Mouse (Mus musculus): ENCODE data around the gene Wnt4. TPM values are rescaled to one million over a fixed set of nuclear protein-coding genes. Genes with fewer than 3 reads are reported as not detected.

The Wnt4 gene
- polyA plus RNA-seq, 1 experiment = 4.1 TPM

DNA sequence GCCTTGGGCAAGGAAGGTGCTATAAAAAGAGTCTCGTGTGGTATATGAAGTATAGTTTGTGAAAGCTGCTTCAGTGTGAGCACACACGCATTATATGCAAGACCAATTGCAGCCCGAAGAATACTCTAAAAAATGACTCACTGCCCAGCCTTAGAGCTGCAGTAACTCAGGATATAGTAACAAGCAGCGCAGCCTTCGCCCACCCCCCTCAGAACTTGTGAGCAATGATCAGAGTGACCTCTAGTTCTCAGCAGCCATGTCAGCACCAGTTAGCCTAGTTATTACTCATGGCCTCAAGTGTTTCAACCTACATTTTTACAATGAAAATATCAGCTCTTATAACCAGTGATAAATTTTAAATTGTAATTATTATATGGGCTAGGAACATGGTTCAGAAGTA, 59.2 kb downstream of the Wnt4 start:
- TF ChIP-seq POLR2A (IDR thresholded peaks at IDR 0.05; ENCODE audit: insufficient read depth, low read length) = no peak
- no peak for TF ChIP-seq EP300 (IDR thresholded peaks at IDR 0.05; ENCODE audit: insufficient read depth, low read depth, low read length)
- no peak for TF ChIP-seq CTCF (IDR thresholded peaks at IDR 0.05; ENCODE audit: low read depth, low read length)

DNA sequence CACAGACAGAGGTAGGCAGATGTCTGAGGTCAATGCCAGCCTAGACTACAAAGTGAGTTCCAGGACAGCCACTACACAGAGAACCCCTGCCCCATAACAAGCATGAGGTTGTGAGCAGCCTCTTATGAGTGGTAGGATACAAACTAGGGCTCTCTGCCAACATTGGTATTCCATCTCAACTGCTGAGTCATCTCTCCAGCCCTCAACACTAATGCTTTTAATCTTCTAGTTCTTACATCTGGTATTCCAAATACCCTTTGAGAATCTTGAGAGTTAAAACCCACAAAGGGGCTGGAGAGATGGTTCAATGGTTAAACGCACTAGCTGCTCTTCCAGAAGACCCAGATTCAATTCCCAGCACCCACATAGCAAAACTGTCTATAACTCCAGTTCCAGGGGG, 62.1 kb downstream of the Wnt4 start:
- Histone ChIP-seq H3K27me3 (ENCODE audit: control insufficient read depth, insufficient read depth, low read length, poor library complexity, severe bottlenecking) (no peaks in the 10 kb centered on the region), H3K4me3 (ENCODE audit: low read depth, low read length) (no peak overlapping the region), H3K36me3 (ENCODE audit: control insufficient read depth, insufficient read depth, low read length, poor library complexity, severe bottlenecking) (peaks cover 13% of the 10 kb centered on the region), H3K9ac (ENCODE audit: low read depth, poor library complexity, severe bottlenecking) (no peak overlapping the region), H3K4me1 (ENCODE audit: control insufficient read depth, insufficient read depth, low read length) (no peaks in the 10 kb centered on the region), H3K27ac (ENCODE audit: insufficient read depth, low read length) (no peak overlapping the region), H3K9me3 (replicated peaks; ENCODE audit: control insufficient read depth, insufficient read depth, low read length, poor library complexity, severe bottlenecking) (no peaks in the 10 kb centered on the region)
- TF ChIP-seq POLR2A (IDR thresholded peaks at IDR 0.05; ENCODE audit: insufficient read depth, low read length) (no peak), CTCF (IDR thresholded peaks at IDR 0.05; ENCODE audit: low read depth, low read length) (no peak), EP300 (IDR thresholded peaks at IDR 0.05; ENCODE audit: insufficient read depth, low read depth, low read length) (no peak)

More for the DNA sequence above, 59.2 kb downstream of the Wnt4 start:
- Histone ChIP-seq H3K4me1 (ENCODE audit: control insufficient read depth, insufficient read depth, low read length) (no peaks in the 10 kb centered on the region), H3K36me3 (ENCODE audit: control insufficient read depth, insufficient read depth, low read length, poor library complexity, severe bottlenecking) (peaks cover 36% of the 10 kb centered on the region), H3K4me3 (ENCODE audit: low read depth, low read length) (no peak overlapping the region), H3K27me3 (ENCODE audit: control insufficient read depth, insufficient read depth, low read length, poor library complexity, severe bottlenecking) (no peaks in the 10 kb centered on the region), H3K9me3 (replicated peaks; ENCODE audit: control insufficient read depth, insufficient read depth, low read length, poor library complexity, severe bottlenecking) (no peaks in the 10 kb centered on the region), H3K27ac (ENCODE audit: insufficient read depth, low read length) (no peak overlapping the region), H3K9ac (ENCODE audit: low read depth, poor library complexity, severe bottlenecking) (no peak overlapping the region)

DNA sequence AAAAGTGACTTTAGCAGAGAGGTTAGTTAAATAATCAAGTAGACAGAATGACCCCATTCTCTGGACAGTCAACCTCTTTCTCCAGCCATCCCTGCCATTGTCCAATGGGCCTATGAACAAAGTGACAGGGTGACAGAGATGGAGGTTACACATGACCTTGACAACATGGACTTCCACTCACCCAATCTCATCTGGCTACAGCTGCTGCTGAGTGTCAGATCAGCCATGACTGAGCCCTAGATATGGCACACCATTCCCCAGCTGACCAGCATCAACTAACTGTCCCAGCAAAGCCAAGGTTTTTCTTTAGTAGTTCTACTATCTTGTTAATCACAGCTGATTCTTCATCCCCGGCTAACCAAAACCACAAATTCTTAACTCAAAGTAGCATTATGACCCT, 65.5 kb downstream of the Wnt4 start:
- H3K27ac ChIP-seq (ENCODE audit: insufficient read depth, low read length) = no peak overlapping the region
- no peak for TF ChIP-seq EP300 (IDR thresholded peaks at IDR 0.05; ENCODE audit: insufficient read depth, low read depth, low read length)
- TF ChIP-seq POLR2A (IDR thresholded peaks at IDR 0.05; ENCODE audit: insufficient read depth, low read length) = no peak
- no peak for TF ChIP-seq CTCF (IDR thresholded peaks at IDR 0.05; ENCODE audit: low read depth, low read length)
- no peaks in the 10 kb centered on the region for H3K9me3 ChIP-seq (replicated peaks; ENCODE audit: control insufficient read depth, insufficient read depth, low read length, poor library complexity, severe bottlenecking)
- H3K4me3 ChIP-seq (ENCODE audit: low read depth, low read length) = no peak overlapping the region
- peaks cover 5% of the 10 kb centered on the region for H3K36me3 ChIP-seq (ENCODE audit: control insufficient read depth, insufficient read depth, low read length, poor library complexity, severe bottlenecking)
- no peaks in the 10 kb centered on the region for H3K27me3 ChIP-seq (ENCODE audit: control insufficient read depth, insufficient read depth, low read length, poor library complexity, severe bottlenecking)
- no peak overlapping the region for H3K9ac ChIP-seq (ENCODE audit: low read depth, poor library complexity, severe bottlenecking)
- H3K4me1 ChIP-seq (ENCODE audit: control insufficient read depth, insufficient read depth, low read length) = no peaks in the 10 kb centered on the region

DNA sequence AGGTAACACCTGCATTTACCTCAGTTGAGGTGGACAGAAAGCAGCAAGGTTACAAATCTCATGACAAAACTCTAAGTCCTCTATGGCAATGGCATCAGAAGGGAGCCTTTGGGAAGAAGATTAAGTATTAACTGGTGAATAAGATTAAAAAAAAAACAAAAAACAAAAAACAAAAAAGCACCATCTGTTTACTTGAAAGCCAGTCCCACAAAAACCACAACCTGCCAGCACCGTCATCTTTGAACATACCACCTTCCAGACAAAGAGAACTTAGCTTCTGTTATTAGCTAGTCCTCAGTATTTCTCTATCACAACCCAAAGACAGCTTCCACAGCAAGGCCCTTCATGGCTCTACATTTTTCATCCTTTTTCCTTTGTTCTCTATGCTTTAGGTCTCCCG, 67.8 kb downstream of the Wnt4 start:
- H3K36me3 ChIP-seq (ENCODE audit: control insufficient read depth, insufficient read depth, low read length, poor library complexity, severe bottlenecking) = peaks cover 5% of the 10 kb centered on the region
- TF ChIP-seq EP300 (IDR thresholded peaks at IDR 0.05; ENCODE audit: insufficient read depth, low read depth, low read length) (no peak), POLR2A (IDR thresholded peaks at IDR 0.05; ENCODE audit: insufficient read depth, low read length) (no peak), CTCF (IDR thresholded peaks at IDR 0.05; ENCODE audit: low read depth, low read length) (no peak)
- no peaks in the 10 kb centered on the region for H3K9me3 ChIP-seq (replicated peaks; ENCODE audit: control insufficient read depth, insufficient read depth, low read length, poor library complexity, severe bottlenecking)

DNA sequence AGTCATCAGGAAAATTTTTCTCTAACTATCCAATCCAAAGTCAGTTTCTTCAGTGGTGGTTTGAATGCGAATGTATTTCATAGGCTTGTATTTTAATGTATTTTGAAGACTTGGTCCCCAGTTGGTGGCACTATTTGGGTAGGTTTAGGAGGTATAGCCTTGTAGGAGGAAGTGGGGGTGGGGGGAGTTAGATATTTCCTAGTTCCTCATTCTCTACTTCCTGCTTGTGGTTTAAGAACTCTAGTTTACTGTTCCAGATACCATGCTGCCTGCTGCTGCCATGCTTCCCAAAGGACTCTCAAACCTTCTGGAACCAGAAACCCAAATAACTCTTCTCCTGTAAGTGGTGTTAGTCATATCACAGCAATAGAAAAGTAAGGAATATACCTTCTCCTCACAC, 68.5 kb downstream of the Wnt4 start:
- H3K27ac ChIP-seq (ENCODE audit: insufficient read depth, low read length) = no peak overlapping the region
- no peaks in the 10 kb centered on the region for H3K27me3 ChIP-seq (ENCODE audit: control insufficient read depth, insufficient read depth, low read length, poor library complexity, severe bottlenecking)
- H3K36me3 ChIP-seq (ENCODE audit: control insufficient read depth, insufficient read depth, low read length, poor library complexity, severe bottlenecking) = peaks cover 5% of the 10 kb centered on the region
- H3K4me1 ChIP-seq (ENCODE audit: control insufficient read depth, insufficient read depth, low read length) = peaks cover 3% of the 10 kb centered on the region
- no peak overlapping the region for H3K4me3 ChIP-seq (ENCODE audit: low read depth, low read length)
- TF ChIP-seq POLR2A (IDR thresholded peaks at IDR 0.05; ENCODE audit: insufficient read depth, low read length) = no peak
- TF ChIP-seq CTCF (IDR thresholded peaks at IDR 0.05; ENCODE audit: low read depth, low read length) = no peak
- TF ChIP-seq EP300 (IDR thresholded peaks at IDR 0.05; ENCODE audit: insufficient read depth, low read depth, low read length) = no peak
- no peak overlapping the region for H3K9ac ChIP-seq (ENCODE audit: low read depth, poor library complexity, severe bottlenecking)
- no peaks in the 10 kb centered on the region for H3K9me3 ChIP-seq (replicated peaks; ENCODE audit: control insufficient read depth, insufficient read depth, low read length, poor library complexity, severe bottlenecking)

More for the DNA sequence above, 67.8 kb downstream of the Wnt4 start:
- no peaks in the 10 kb centered on the region for H3K27me3 ChIP-seq (ENCODE audit: control insufficient read depth, insufficient read depth, low read length, poor library complexity, severe bottlenecking)
- H3K4me3 ChIP-seq (ENCODE audit: low read depth, low read length) = no peak overlapping the region
- H3K4me1 ChIP-seq (ENCODE audit: control insufficient read depth, insufficient read depth, low read length) = peaks cover 3% of the 10 kb centered on the region
- no peak overlapping the region for H3K27ac ChIP-seq (ENCODE audit: insufficient read depth, low read length)
- H3K9ac ChIP-seq (ENCODE audit: low read depth, poor library complexity, severe bottlenecking) = no peak overlapping the region

Other genes with a start within 250 kb of the Wnt4 start
- 8.0 and 8.6 TPM in 2 replicates for gene Zbtb40, start 228.7 kb upstream of the Wnt4 start, polyA plus RNA-seq (2011; ENCODE audit: insufficient read depth, insufficient read length, low read depth, missing spikeins)
- gene Cdc42, start 80.2 kb downstream of the Wnt4 start, polyA plus RNA-seq (2011; ENCODE audit: insufficient read depth, insufficient read length, low read depth, missing spikeins) = 462 and 476 TPM in 2 replicates
- gene Cela3a, start 132.3 kb downstream of the Wnt4 start, polyA plus RNA-seq (2011; ENCODE audit: insufficient read depth, insufficient read length, low read depth, missing spikeins) = not detected in 2 replicates
- gene Cela3b, start 153.1 kb downstream of the Wnt4 start, polyA plus RNA-seq (2011; ENCODE audit: insufficient read depth, insufficient read length, low read depth, missing spikeins) = not detected in 2 replicates
- gene 1700013G24Rik, start 175.8 kb downstream of the Wnt4 start, polyA plus RNA-seq (2011; ENCODE audit: insufficient read depth, insufficient read length, low read depth, missing spikeins) = not detected in 2 replicates
- gene Hspg2, start 191.3 kb downstream of the Wnt4 start, polyA plus RNA-seq (2011; ENCODE audit: insufficient read depth, insufficient read length, low read depth, missing spikeins) = 147 and 184 TPM in 2 replicates

All from ES-Bruce4 (cell line).